Mouse (Mus musculus) frontal cortex, adult 2 months (tissue): ENCODE data around the gene Csf3. TPM values are rescaled to one million over a fixed set of nuclear protein-coding genes. Genes with fewer than 3 reads are reported as not detected.
A peak's percentile ranks its signal among the peaks of the same experiment; 100 is the strongest.
"Not testable (repeated sequence)": the region's sequence is repeated elsewhere in the genome, so short reads cannot be mapped to it uniquely, and the experiment has no call there.

Source experiments
- DNase-seq, 2 experiments: peaks; one replicate each; pipeline ENCODE4 v3.0.0; 2022; ENCODE audit warnings: low spot score in 1 of 2; ENCODE audit errors: extremely low spot score in 1 of 2
- polyA plus RNA-seq: library from polyadenylated mRNA; depleted of rRNA; stranded (reverse); fragments of >200 nt; gene quantifications from 2 replicates; pipeline ENCODE4 v1.2.3, GENCODE M21; 2012; rRNA removed

The Csf3 gene
- polyA plus RNA-seq = not detected in 2 replicates

GRCm38 (mm10) chr11:98701213-98701670, at the start of gene Csf3:
TSS of gene Csf3 (plus strand) at chr11:98701263.
- no peak for DNase-seq

DNA sequence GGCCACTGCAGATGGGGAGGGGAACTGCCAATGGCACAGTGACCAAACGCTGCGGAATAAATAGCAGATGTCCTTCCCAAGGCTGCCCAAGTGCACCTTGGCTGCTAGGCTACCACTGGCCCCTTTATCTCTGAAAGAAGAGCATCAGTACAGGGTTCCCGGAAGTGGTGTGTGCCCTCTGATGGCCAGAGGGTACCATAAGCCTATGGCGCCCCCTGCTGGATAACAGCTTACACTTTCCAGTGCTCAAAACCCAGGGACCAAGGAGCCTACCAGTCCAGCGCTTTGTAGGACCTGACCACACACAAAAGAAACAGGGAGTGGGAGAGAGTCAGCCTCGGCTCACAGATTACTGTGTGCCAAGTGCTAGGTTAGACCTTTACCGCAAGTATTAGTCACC, 46.0 kb upstream of the Csf3 start:
- peak in 1 of 2 experiments; percentile 49 for DNase-seq

GRCm38 (mm10) chr11:98660517-98660916, 40.5 kb upstream of the Csf3 start:
- peak; percentile 43 to 70 for DNase-seq

GRCm38 (mm10) chr11:98664091-98664490, 37.0 kb upstream of the Csf3 start, which contains the start of gene Gsdma:
TSS of gene Gsdma (plus strand) at chr11:98664351.
- no peak for DNase-seq

DNA sequence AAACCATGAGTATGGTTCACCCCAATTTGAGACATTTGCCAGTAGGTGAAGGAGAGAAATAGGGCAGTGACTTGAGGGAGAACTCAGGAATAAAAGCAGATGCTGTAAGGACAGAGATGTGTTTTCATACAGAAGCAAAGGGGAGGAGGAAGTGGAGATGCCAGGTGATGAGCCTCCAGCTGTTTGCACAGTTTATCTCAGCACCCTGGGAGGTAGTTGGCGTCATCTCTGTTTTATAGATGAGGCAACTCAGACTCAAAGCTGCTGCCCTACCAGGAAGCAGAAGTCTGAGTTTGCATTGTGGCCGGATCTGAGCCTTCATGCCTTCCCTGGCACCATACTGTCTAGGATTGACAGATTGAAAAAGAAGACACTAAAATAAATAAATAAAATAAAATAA, 32.1 kb upstream of the Csf3 start:
- DNase-seq = no peak

DNA sequence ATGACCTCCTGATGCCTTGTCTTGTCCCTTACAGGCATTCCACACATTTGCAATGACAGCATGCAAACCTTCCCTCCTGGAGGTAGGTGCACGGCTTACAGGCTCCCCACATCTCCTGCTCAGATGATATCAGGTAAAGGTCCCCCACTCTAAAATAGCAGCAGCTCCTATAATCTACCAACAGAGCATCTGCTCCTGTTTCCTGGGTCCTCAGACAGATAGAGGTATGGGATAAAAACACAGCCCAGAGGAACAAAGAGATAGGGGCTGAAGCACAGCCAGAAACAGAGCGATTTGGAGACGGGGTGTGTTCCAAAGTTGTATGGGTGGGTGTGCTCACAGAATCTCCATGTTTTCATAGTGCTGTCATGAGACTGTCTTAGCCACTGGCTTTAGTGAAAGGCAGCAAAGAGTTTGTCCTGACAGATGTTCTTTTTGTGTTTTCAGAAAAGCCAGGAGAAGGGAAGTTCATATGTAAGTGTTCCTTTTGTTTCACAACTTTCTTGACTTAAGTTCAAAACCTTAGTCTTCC, 29.7 kb upstream of the Csf3 start:
- no peak for DNase-seq

DNA sequence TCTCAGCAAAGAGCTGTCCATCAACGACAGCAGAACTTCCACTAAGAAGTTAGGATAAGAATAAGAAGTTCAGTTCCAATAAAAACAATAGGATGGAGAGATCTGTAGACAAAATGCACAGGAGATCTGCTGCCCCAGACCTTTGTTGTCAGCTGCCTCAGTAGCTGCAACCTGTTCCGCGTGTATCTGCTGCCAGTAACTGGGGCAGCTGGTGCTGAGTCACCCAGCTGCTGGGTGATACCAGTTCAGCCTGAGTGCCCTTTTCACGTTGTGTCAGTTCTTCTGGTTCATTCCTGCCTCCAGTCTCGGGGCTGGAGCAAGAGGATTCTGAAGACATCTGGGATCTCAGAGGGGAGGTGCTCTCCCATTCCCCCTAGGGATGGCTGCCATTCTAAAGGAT, 29.2 kb upstream of the Csf3 start:
- DNase-seq = no peak

- no peak for DNase-seq
Observed at GRCm38 (mm10) chr11:98672482-98672881, 28.6 kb upstream of the Csf3 start.

- peak in 1 of 2 experiments; percentile 65 for DNase-seq
Observed at GRCm38 (mm10) chr11:98673136-98673535, 27.9 kb upstream of the Csf3 start.

DNA sequence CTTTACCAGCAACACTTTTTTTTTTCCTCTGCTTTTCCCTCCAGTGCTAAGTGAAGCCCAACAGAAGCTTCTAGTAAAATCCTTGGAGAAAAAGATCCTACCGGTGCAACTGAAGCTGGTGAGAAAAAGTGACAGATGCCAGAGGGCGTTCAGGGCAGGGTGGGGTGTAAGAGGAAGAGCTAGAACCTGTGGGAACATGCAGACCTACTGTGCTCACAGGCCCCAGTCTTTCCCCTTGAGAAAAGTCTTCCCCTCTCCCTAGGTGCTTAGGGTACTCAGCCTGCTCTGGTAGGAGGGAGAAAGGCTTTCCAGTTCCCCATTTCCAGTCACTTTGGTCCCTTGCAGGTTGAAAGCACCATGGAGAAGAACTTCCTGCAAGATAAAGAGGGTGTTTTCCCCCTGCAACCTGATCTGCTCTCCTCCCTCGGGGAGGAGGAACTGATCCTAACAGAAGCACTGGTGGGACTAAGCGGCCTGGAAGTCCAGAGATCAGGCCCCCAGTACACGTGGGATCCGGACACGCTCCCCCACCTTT, 25.2 kb upstream of the Csf3 start:
- no peak for DNase-seq

DNA sequence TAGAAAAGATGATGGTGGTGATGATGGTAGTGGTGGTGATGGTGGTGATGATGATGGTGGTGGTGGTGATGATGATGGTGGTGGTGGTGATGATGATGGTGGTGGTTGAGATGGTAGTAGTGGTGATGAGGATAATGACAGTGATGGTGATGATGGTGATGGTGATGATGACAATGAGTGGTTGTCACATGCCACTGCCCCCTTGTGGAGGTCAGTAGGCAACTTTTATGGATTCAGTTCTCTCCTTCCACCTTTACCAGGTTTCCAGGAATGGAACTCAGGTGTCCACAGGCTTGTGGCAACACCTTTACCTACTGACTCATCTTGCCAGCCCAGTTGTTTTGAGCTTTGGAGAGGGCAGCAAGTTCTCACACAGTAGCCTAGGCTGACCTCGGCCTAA, 21.0 kb upstream of the Csf3 start:
- DNase-seq = no peak

GRCm38 (mm10) chr11:98680595-98680994, 20.5 kb upstream of the Csf3 start:
- DNase-seq = not testable (repeated sequence)

GRCm38 (mm10) chr11:98681186-98681585, 19.9 kb upstream of the Csf3 start:
- DNase-seq = no peak

- DNase-seq = peak; percentile 92 to 99
Observed at GRCm38 (mm10) chr11:98681786-98682745, 19.0 kb upstream of the Csf3 start, which contains the start of gene Psmd3. TSS of gene Psmd3 (plus strand) at chr11:98682554.

- DNase-seq = no peak
Observed at GRCm38 (mm10) chr11:98682811-98683210, 18.3 kb upstream of the Csf3 start.

DNA sequence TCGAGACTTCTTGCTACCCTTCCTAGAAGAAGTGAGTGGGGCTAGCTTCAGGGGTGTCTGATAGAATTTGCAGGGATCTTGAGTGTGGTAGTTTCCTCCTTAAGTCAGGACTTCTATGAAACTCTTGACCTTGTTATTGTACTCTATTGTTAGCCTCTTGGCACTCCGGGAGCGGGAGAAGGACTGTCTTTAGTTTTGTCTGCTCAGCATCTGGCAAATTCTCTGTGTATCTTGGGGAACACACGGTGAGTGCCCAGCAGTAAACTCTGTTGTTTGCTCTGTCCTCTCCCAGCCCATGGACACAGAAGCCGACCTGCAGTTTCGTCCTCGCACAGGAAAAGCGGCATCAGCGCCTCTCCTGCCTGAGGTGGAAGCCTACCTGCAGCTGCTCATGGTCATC, 15.4 kb upstream of the Csf3 start:
- DNase-seq = no peak

GRCm38 (mm10) chr11:98686976-98687375, 14.1 kb upstream of the Csf3 start:
- DNase-seq = no peak

DNA sequence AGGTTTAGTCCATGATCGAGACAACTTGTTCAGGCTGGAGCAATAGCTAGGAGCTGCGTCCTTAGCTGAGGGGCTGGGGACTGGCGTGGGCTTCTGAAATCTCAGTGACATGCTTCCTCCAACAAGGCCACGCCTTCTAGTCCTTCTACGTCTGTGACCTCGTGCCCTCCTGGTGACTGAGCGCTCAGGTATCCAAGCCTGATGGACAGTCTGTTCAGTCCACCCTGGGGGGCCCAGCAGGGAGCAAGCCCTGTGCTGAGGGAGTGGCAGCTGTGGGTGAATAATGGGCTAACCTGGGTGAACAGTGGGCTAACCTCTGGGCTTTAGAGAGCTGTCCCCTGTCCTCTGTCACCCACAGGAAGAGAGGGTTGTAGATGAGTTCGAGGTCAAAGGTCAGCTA, 13.1 kb upstream of the Csf3 start:
- no peak for DNase-seq

GRCm38 (mm10) chr11:98693201-98693600, 7.9 kb upstream of the Csf3 start:
- DNase-seq = no peak

- DNase-seq = no peak
Observed at GRCm38 (mm10) chr11:98693746-98694145, 7.3 kb upstream of the Csf3 start.

DNA sequence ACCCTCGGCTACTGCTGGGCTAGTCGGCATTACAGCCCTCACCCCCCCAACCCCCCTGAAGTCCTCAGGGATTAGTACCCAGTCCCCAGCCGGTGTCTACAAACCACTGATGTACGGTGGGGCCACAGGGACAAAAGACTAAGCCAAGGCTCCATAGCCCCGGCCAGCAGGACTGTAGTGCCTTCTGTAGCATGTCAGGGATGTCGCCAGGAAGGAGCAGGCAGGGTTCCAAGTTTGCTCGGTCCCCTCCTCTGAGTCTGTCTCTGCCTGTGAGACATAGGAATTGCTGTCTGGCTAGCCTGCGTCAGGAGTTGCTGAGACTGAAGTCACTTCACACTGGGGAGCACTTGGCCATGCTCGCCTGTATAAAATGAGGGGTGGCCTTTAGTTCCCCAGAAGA, 6.8 kb upstream of the Csf3 start:
- no peak for DNase-seq
